Mouse (Mus musculus): ENCODE data around the gene Olfr1150-ps1.

The Olfr1150-ps1 gene

DNA sequence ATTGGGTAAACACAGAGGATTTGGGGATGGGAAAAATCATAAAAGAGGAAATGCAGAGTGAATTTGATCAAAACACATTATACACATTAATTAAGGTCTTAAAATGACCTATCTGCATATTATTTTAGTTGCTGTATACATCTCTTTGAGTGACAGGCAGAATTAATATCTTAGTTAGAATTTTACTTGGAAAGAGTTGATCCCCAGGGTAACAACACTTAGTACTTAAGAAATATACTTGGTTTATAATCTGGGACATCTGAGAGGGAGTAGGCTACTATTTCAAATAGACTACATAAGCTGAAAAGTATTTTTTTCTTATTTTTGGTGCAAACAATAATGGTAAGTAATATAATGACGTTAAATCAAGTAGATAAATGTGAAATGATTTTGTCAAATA is at the start of gene Olfr1150-ps1:
Gene Olfr1150-ps1 (plus strand): TSS at position 301 of the 400 bp plus-strand sequence.
- no peak for DNase-seq (ENCODE audit: low spot score)

DNA sequence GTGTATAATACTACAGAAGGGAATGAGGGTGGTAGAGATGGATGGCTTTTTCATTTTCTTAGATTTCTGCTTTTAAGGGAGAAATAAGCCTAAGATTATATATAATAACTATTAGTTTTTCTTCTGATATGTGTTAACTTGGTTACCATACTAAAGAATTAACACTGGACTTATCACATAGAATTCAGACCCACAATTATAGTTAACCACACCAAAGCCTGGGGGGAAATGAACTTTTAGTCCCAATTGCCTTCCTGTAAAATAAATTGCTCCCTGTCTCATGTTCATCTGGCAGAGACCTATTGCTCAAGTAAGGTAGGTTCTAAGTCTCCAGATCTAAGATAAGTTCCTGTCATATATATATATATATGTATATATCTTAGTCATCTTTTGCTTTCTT is 43.5 kb upstream of the Olfr1150-ps1 start, which contains the start of gene Olfr1143:
Gene Olfr1143 (plus strand): TSS at position 301 of the 400 bp plus-strand sequence.
- no peak for DNase-seq (ENCODE audit: low spot score)

DNA sequence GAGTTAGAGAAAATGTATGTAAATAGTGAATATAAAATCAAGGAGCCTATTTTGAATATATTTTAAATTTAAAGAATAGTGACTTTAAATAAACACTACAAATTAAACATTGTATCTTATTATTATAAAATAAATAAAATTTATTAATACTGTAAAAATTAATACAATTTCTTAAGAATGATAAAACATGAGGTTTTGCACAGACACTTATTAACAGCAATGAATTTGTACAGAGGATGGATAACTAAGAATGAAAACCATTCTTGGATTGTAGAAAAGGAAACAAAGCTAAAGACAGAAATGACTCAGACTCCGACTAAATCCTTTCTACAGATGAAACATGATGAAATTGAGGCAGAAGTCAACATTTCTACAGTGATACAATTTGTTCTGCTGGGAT is 34.3 kb upstream of the Olfr1150-ps1 start, which contains the start of gene Olfr1145:
Gene Olfr1145 (plus strand): TSS at position 301 of the 400 bp plus-strand sequence.
- DNase-seq (ENCODE audit: low spot score) = no peak

DNA sequence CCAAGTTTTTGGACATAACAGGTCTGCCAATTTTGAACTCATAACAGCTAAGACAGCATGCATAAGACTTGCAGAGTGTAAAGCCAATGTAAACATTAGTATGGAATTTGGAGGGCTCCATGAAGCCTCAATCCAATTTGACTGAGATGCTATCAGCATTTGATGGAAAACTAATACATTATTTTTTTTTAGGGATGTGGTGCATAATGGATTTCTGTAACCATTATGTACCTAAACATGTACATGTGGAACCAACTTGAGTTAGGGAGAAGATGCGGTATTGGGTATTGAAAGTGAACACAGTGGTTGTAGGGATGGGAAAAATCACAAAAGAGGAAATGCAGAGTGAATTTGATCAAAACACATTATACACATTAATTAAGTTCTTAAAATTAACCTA is 13.6 kb upstream of the Olfr1150-ps1 start, which contains the start of gene Olfr1148:
Gene Olfr1148 (plus strand): TSS at position 301 of the 400 bp plus-strand sequence.
- DNase-seq (ENCODE audit: low spot score) = no peak

DNA sequence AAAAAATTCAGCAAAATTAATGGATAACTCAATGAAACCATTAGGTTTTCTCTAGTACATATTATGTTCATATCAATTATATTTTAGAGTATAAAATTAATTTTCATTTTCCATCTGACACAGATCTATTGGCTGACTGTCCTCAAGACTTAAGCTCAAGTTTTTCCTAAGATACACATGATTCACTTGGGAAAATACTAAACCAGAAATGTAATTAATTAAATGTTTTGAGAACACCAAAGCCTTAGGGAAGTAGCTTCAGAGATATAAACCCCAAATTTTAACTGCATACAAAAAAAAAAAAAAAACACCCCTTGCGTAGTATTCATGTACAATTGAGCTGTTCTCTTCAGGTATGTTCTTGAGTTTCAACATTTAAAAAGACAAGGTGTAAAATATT is 11.8 kb downstream of the Olfr1150-ps1 start, which contains the start of gene Olfr1151:
Gene Olfr1151 (plus strand): TSS at position 301 of the 400 bp plus-strand sequence.
- no peak for DNase-seq (ENCODE audit: low spot score)

DNA sequence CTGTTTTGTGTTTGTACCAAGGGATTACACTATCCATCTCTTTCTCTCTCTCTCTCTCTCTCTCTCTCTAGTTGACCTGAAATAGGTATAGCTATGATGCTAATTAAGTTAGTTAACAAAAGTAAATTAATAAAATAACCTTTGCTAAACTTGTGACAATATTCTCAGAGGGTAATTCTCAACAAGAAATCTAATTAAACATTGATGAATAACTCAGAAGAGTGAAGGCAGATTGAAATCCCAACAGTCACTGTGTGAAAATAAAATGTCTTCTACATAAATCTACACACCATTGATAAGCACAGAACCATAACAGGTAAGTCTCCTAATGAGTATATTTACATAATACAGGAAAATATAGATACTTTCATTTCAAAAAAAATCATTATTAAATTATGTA is 22.4 kb downstream of the Olfr1150-ps1 start, which contains the start of gene Olfr1152:
Gene Olfr1152 (plus strand): TSS at position 301 of the 400 bp plus-strand sequence.
- no peak for DNase-seq (ENCODE audit: low spot score)

DNA sequence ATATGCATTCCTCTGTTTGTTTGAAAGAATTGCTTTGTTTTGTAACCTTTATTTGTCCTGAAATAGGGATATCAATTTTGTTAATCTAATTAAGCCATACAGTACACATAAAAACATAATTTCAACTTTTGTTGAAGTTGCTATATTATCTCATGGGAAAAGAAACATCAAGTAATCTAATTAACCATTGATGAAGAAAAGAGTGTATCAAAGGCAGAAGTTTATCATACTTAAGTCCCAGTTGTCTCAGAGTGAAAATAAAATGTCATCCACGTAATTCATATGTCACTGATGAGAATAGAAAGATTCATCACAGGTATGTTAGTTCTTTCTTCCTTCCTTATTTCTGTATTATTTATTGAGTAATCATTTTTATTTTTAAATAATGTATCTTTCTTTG is 50.9 kb downstream of the Olfr1150-ps1 start, which contains the start of gene Olfr1153:
Gene Olfr1153 (plus strand): TSS at position 301 of the 400 bp plus-strand sequence.
- no peak for DNase-seq (ENCODE audit: low spot score)
